Mouse (Mus musculus): ENCODE results near the gene Vps45.
"Not testable (repeated sequence)": the region's sequence is repeated elsewhere in the genome, so short reads cannot be mapped to it uniquely, and the experiment has no call there.

The Vps45 gene

GRCm38 (mm10) chr3:96078711-96079110 is 20.4 kb upstream of the Vps45 start:
- DNase-seq (ENCODE audit: low read depth, low spot score): no peak

- DNase-seq (ENCODE audit: low read depth, low spot score): no peak
Observed at GRCm38 (mm10) chr3:96078066-96078465, 19.8 kb upstream of the Vps45 start.

GRCm38 (mm10) chr3:96072921-96073486 is 14.7 kb upstream of the Vps45 start:
- DNase-seq (ENCODE audit: low read depth, low spot score): no peak

GRCm38 (mm10) chr3:96070241-96070640 is 12.0 kb upstream of the Vps45 start:
- no peak for DNase-seq (ENCODE audit: low read depth, low spot score)

- DNase-seq (ENCODE audit: low read depth, low spot score): no peak
Observed at GRCm38 (mm10) chr3:96069542-96069941, 11.3 kb upstream of the Vps45 start.

- DNase-seq (ENCODE audit: low read depth, low spot score): no peak
Observed at GRCm38 (mm10) chr3:96069046-96069445, 10.8 kb upstream of the Vps45 start.

GRCm38 (mm10) chr3:96066741-96067140 is 8.5 kb upstream of the Vps45 start:
- no peak for DNase-seq (ENCODE audit: low read depth, low spot score)

- DNase-seq (ENCODE audit: low read depth, low spot score): peak; percentile 32
Observed at GRCm38 (mm10) chr3:96065754-96066375, 7.6 kb upstream of the Vps45 start.

- DNase-seq (ENCODE audit: low read depth, low spot score): no peak
Observed at GRCm38 (mm10) chr3:96065147-96065546, 6.9 kb upstream of the Vps45 start.

- DNase-seq (ENCODE audit: low read depth, low spot score): no peak
Observed at GRCm38 (mm10) chr3:96064217-96064616, 6.0 kb upstream of the Vps45 start.

GRCm38 (mm10) chr3:96063299-96063698 is 5.0 kb upstream of the Vps45 start:
- no peak for DNase-seq (ENCODE audit: low read depth, low spot score)

- no peak for DNase-seq (ENCODE audit: low read depth, low spot score)
Observed at GRCm38 (mm10) chr3:96060146-96060545, 1.9 kb upstream of the Vps45 start.

- peak; percentile 82 for DNase-seq (ENCODE audit: low read depth, low spot score)
Observed at GRCm38 (mm10) chr3:96057747-96058204, 490 bp downstream of the Vps45 start.

GRCm38 (mm10) chr3:96056031-96056430 is 2.2 kb downstream of the Vps45 start:
- no peak for DNase-seq (ENCODE audit: low read depth, low spot score)

- DNase-seq (ENCODE audit: low read depth, low spot score): no peak
Observed at GRCm38 (mm10) chr3:96055294-96055693, 3.0 kb downstream of the Vps45 start.

- peak; percentile 32 for DNase-seq (ENCODE audit: low read depth, low spot score)
Observed at GRCm38 (mm10) chr3:96051839-96052238, 6.4 kb downstream of the Vps45 start.

GRCm38 (mm10) chr3:96051186-96051585 is 7.1 kb downstream of the Vps45 start:
- DNase-seq (ENCODE audit: low read depth, low spot score): no peak

GRCm38 (mm10) chr3:96050779-96051178 is 7.5 kb downstream of the Vps45 start:
- DNase-seq (ENCODE audit: low read depth, low spot score): no peak

GRCm38 (mm10) chr3:96044559-96044958 is 13.7 kb downstream of the Vps45 start:
- not testable (repeated sequence) for DNase-seq (ENCODE audit: low read depth, low spot score)

- DNase-seq (ENCODE audit: low read depth, low spot score): no peak
Observed at GRCm38 (mm10) chr3:96043104-96043503, 15.2 kb downstream of the Vps45 start.

- no peak for DNase-seq (ENCODE audit: low read depth, low spot score)
Observed at GRCm38 (mm10) chr3:96041079-96041478, 17.2 kb downstream of the Vps45 start.

GRCm38 (mm10) chr3:96040663-96041006 is 17.6 kb downstream of the Vps45 start:
- DNase-seq (ENCODE audit: low read depth, low spot score): no peak

- no peak for DNase-seq (ENCODE audit: low read depth, low spot score)
Observed at GRCm38 (mm10) chr3:96039857-96040662, 18.2 kb downstream of the Vps45 start.
